Mouse (Mus musculus): Measurements from ENCODE around the gene B9d2. TPM values are rescaled to one million over a fixed set of nuclear protein-coding genes. Genes with fewer than 3 reads are reported as not detected.

Gene B9d2
- polyA plus RNA-seq, 1 experiment from 2014 or later: 24.5 TPM

Other genes starting within 250 kb of the B9d2 start
- 3.0 and 4.4 TPM in 2 replicates for gene Ceacam1, start 203.2 kb upstream of the B9d2 start, polyA plus RNA-seq (2015; fragmentation: Nextera tagmentation; extraction: Ambion mirVana)
- gene Ceacam2, start 140.9 kb upstream of the B9d2 start, polyA plus RNA-seq (2015; fragmentation: Nextera tagmentation; extraction: Ambion mirVana): not detected in 2 replicates
- not detected in 2 replicates for gene Erich4, start 64.9 kb upstream of the B9d2 start, polyA plus RNA-seq (2015; fragmentation: Nextera tagmentation; extraction: Ambion mirVana)
- 55.3 and 61.5 TPM in 2 replicates for gene Dmac2, start 61.4 kb upstream of the B9d2 start, polyA plus RNA-seq (2015; fragmentation: Nextera tagmentation; extraction: Ambion mirVana)
- gene B3gnt8, start 54.1 kb upstream of the B9d2 start, polyA plus RNA-seq (2015; fragmentation: Nextera tagmentation; extraction: Ambion mirVana): 6.9 and 9.7 TPM in 2 replicates
- gene Bckdha, start 21.8 kb upstream of the B9d2 start, polyA plus RNA-seq (2015; fragmentation: Nextera tagmentation; extraction: Ambion mirVana): 58.5 and 68.9 TPM in 2 replicates
- 30.3 and 45.7 TPM in 2 replicates for gene Exosc5, start 21.6 kb upstream of the B9d2 start, polyA plus RNA-seq (2015; fragmentation: Nextera tagmentation; extraction: Ambion mirVana)
- gene Tmem91, start 5.6 kb upstream of the B9d2 start, polyA plus RNA-seq (2015; fragmentation: Nextera tagmentation; extraction: Ambion mirVana): 1.8 and 2.2 TPM in 2 replicates
- 3.2 and 4.6 TPM in 2 replicates for gene Tgfb1, start 6.2 kb downstream of the B9d2 start, polyA plus RNA-seq (2015; fragmentation: Nextera tagmentation; extraction: Ambion mirVana)
- 17.6 and 23.5 TPM in 2 replicates for gene Ccdc97, start 38.3 kb downstream of the B9d2 start, polyA plus RNA-seq (2015; fragmentation: Nextera tagmentation; extraction: Ambion mirVana)
- 35.4 and 39.9 TPM in 2 replicates for gene Hnrnpul1, start 74.0 kb downstream of the B9d2 start, polyA plus RNA-seq (2015; fragmentation: Nextera tagmentation; extraction: Ambion mirVana)
- gene Axl, start 107.9 kb downstream of the B9d2 start, polyA plus RNA-seq (2015; fragmentation: Nextera tagmentation; extraction: Ambion mirVana): 49.1 and 65.3 TPM in 2 replicates
- gene Cyp2s1, start 136.1 kb downstream of the B9d2 start, polyA plus RNA-seq (2015; fragmentation: Nextera tagmentation; extraction: Ambion mirVana): 3.3 and 5.1 TPM in 2 replicates
- gene Cyp2b10, start 216.8 kb downstream of the B9d2 start, polyA plus RNA-seq (2015; fragmentation: Nextera tagmentation; extraction: Ambion mirVana): not detected in 2 replicates

All from heart, embryonic 15.5 days (tissue).